24 mouse cellular contexts compared by ENCODE assay signal in the genomic region with DNA sequence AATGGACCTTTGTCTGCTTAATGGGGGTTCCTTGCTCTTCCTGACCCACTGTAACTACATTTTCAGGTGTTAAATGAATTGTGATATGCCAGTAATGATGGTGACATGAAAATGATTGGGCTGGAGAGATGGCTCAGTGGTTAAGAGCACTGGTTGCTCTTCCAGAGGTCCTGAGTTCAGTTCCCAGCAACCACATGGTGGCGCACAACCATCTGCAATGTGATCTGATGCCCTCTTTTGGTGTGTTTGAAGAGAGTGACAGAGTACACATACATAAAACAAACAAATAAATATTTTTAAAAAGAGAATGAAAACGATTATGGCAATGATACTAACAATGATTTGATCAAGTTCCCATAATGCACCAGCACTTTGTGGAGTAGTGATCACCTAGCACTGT. TPM values are rescaled to one million over a fixed set of nuclear protein-coding genes. Genes with fewer than 3 reads are reported as not detected.
A peak's percentile ranks its signal among the peaks of the same experiment; 100 is the strongest.
DNase-seq lines count a peak whose midpoint lies in the region; ATAC-seq and TF ChIP-seq lines count a peak whose summit lies in the region.
"Had no signal": no experiment of that assay in that cellular context is flagged by ENCODE, and none has a peak within 500 bp of the region (broad histone marks: within the 10 kb centered on the region; RNA-seq: fewer than 3 reads in every experiment).

No protein-coding gene starts in this region.

- H3K4me1 ChIP-seq in MEL (ENCODE audit: control insufficient read depth in 1 of 2, insufficient read depth in 2 of 2, low read length in 2 of 2), result no peaks in the 10 kb centered on the region
- H3K4me1 ChIP-seq in stomach, postnatal 0 days (replicated peaks; ENCODE audit: control insufficient read depth, insufficient read depth), result no peaks in the 10 kb centered on the region
- H3K4me1 ChIP-seq: embryonic facial prominence, embryonic 12.5 days; forebrain, embryonic 15.5 days; heart, embryonic 13.5 days; hindbrain, embryonic 15.5 days had no signal

- H3K9ac ChIP-seq in MEL (ENCODE audit: control insufficient read depth, low read depth, low read length, poor library complexity, severe bottlenecking), result no peak overlapping the region
- no peak overlapping the region for H3K9ac ChIP-seq in stomach, postnatal 0 days (ENCODE audit: low read length)
- H3K9ac ChIP-seq: embryonic facial prominence, embryonic 12.5 days; forebrain, embryonic 15.5 days; heart, embryonic 13.5 days; hindbrain, embryonic 15.5 days had no signal

- no peak overlapping the region for H3K4me3 ChIP-seq in layer of hippocampus, adult 2 months
- H3K4me3 ChIP-seq in MEL (ENCODE audit: control insufficient read depth in 1 of 2, insufficient read depth in 1 of 2, low read depth in 2 of 2, low read length in 2 of 2), result no peak overlapping the region
- no peak overlapping the region for H3K4me3 ChIP-seq in stomach, postnatal 0 days (ENCODE audit: low read depth, low read length)
- H3K4me3 ChIP-seq: embryonic facial prominence, embryonic 12.5 days; forebrain, embryonic 15.5 days; heart, embryonic 13.5 days; hindbrain, embryonic 15.5 days had no signal

- no peaks in the 10 kb centered on the region for H3K9me3 ChIP-seq in MEL (replicated peaks; ENCODE audit: insufficient read depth, low read length)
- no peaks in the 10 kb centered on the region for H3K9me3 ChIP-seq in stomach, postnatal 0 days (ENCODE audit: control insufficient read depth, low read length)
- H3K9me3 ChIP-seq: embryonic facial prominence, embryonic 12.5 days; forebrain, embryonic 15.5 days; G1E; heart, embryonic 13.5 days; hindbrain, embryonic 15.5 days had no signal

- H3K27me3 ChIP-seq in MEL (ENCODE audit: control insufficient read depth in 1 of 2, insufficient read depth in 2 of 2, low read length in 2 of 2), result 0 out of 4 replicates have a peak, but pooled peaks cover 0 to 1% of the 10 kb centered on the region in 2 experiments
- no peaks in the 10 kb centered on the region for H3K27me3 ChIP-seq in stomach, postnatal 0 days (ENCODE audit: control insufficient read depth, insufficient read depth, low read length)
- H3K27me3 ChIP-seq: embryonic facial prominence, embryonic 12.5 days; forebrain, embryonic 15.5 days; heart, embryonic 13.5 days; hindbrain, embryonic 15.5 days had no signal

- H3K27ac ChIP-seq in layer of hippocampus, adult 2 months, result no peak overlapping the region
- no peak overlapping the region for H3K27ac ChIP-seq in MEL (ENCODE audit: control insufficient read depth, low read depth, low read length)
- H3K27ac ChIP-seq in stomach, postnatal 0 days (replicated peaks), result no peak overlapping the region
- H3K27ac ChIP-seq: embryonic facial prominence, embryonic 12.5 days; forebrain, embryonic 15.5 days; heart, embryonic 13.5 days; hindbrain, embryonic 15.5 days had no signal

- no peak for TF ChIP-seq POLR2A in MEL (IDR thresholded peaks at IDR 0.05; ENCODE audit: control insufficient read depth in 1 of 2, insufficient read depth in 1 of 2, low read depth in 1 of 2, low read length in 2 of 2, poor library complexity in 1 of 2)

- H3K36me3 ChIP-seq in MEL (ENCODE audit: control insufficient read depth in 1 of 2, insufficient read depth in 2 of 2, low read length in 2 of 2), result no peaks in the 10 kb centered on the region
- no peaks in the 10 kb centered on the region for H3K36me3 ChIP-seq in stomach, postnatal 0 days (ENCODE audit: control insufficient read depth, insufficient read depth, low read length)
- H3K36me3 ChIP-seq: embryonic facial prominence, embryonic 12.5 days; forebrain, embryonic 15.5 days; G1E; heart, embryonic 13.5 days; hindbrain, embryonic 15.5 days had no signal

- no peak overlapping the region for H3K4me2 ChIP-seq in stomach, postnatal 0 days (replicated peaks; ENCODE audit: low read depth)
- H3K4me2 ChIP-seq: embryonic facial prominence, embryonic 12.5 days; forebrain, embryonic 15.5 days; heart, embryonic 13.5 days; hindbrain, embryonic 15.5 days had no signal

- WGBS in stomach, postnatal 0 days, result 50% methylated on average over 2 of the region's 2 CpGs

- H3K79me2 ChIP-seq in MEL (ENCODE audit: control insufficient read depth, insufficient read depth, low read length, poor library complexity), result no peaks in the 10 kb centered on the region

- ATAC-seq in stomach, postnatal 0 days (ENCODE audit: low FRiP score, low TSS enrichment), result no peak
- ATAC-seq: activated CD4-positive, CD25-positive, alpha-beta regulatory T cell, adult 4 months; forebrain, embryonic 15.5 days; intestine, embryonic 16.5 days had no signal

- no peak; the same call in 1 of the 2 replicates for TF ChIP-seq RAD21 in MEL (IDR thresholded peaks at IDR 0.05; ENCODE audit: low read depth, low read length)

- peak; percentile 7 to 16 for DNase-seq in adrenal gland, postnatal 36 days
- no peak for DNase-seq in adrenal gland, adult 8-10 months
- DNase-seq in layer of hippocampus, adult 2 months (ENCODE audit: low spot score in 2 of 2), result no peak
- no peak for DNase-seq in layer of hippocampus, adult 11-12 months (ENCODE audit: low spot score)
- no peak for DNase-seq in MEL (ENCODE audit: low read depth, low spot score)
- DNase-seq in stomach, postnatal 0 days (ENCODE audit: low spot score), result no peak
- no peak for DNase-seq in right cerebral cortex, postnatal 10 days (ENCODE audit: low spot score in 2 of 2)
- DNase-seq: cerebellum, adult 11-12 months; cerebellum, adult 9-10 months; cerebellum, postnatal 25 days; gastrocnemius, postnatal 36 days; heart, adult 18-20 months; heart, postnatal 36 days had no signal

- no peak for TF ChIP-seq EP300 in MEL (IDR thresholded peaks at IDR 0.05; ENCODE audit: low read depth in 1 of 2, low read length in 2 of 2)
- TF ChIP-seq EP300 in stomach, postnatal 0 days (optimal IDR thresholded peaks at IDR 0.05), result no peak

- TF ChIP-seq CTCF in layer of hippocampus, adult 2 months (conservative IDR thresholded peaks at IDR 0.05), result peak; percentile 63
- TF ChIP-seq CTCF in MEL (IDR thresholded peaks at IDR 0.05 in 2 of 3, conservative IDR thresholded peaks at IDR 0.05 in 1 of 3; ENCODE audit: control insufficient read depth in 1 of 3, insufficient read depth in 1 of 3, low read depth in 2 of 3, low read length in 3 of 3, poor library complexity in 1 of 3, severe bottlenecking in 1 of 3), result peak in 2 of 3 experiments; percentile 22 to 30; a peak in 2 of 6 replicates
- peak; percentile 20; the same call in 1 of the 2 replicates for TF ChIP-seq CTCF in stomach, postnatal 0 days (IDR thresholded peaks at IDR 0.05; ENCODE audit: low read depth)

TF ChIP-seq in MEL, 35 proteins besides CTCF, POLR2A, EP300 and RAD21:
- TF ChIP-seq HCFC1 (IDR thresholded peaks at IDR 0.05; ENCODE audit: low read depth, low read length) (no peak), SMC3 (IDR thresholded peaks at IDR 0.05; ENCODE audit: low read depth, low read length) (0 out of 2 replicates have a peak, but pooled peaks have one; percentile 11)

RNA-seq across cellular contexts. Expression of gene Slc5a8, which starts 19.8 kb away (rescaled TPM):
- under 1 TPM in 1 of 2 experiments, not detected in 1; 0.07 TPM for total RNA-seq in adrenal gland, postnatal 36 days (2021)
- under 1 TPM in 3 of 4 experiments, not detected in 1; 0.03 to 0.07 (median 0.06) TPM for total RNA-seq in adrenal gland, adult 8-10 months (2022)
- total RNA-seq in layer of hippocampus, adult 2 months (2021), result not detected
- total RNA-seq in MEL (2012; rRNA removed), result not detected in 2 replicates
- polyA plus RNA-seq in MEL (2012; ENCODE audit: insufficient read depth in 1 of 2, insufficient read length in 2 of 2, low read depth in 1 of 2, low replicate concordance in 2 of 2, missing spikeins in 1 of 2), result not detected
- polyA plus RNA-seq in stomach, postnatal 0 days (2015; fragmentation: Nextera tagmentation; extraction: Ambion mirVana), result 0.07 and 0.23 TPM in 2 replicates
- total RNA-seq: gastrocnemius, adult 8-10 months; gastrocnemius, postnatal 36 days; heart, postnatal 36 days had no signal
- polyA plus RNA-seq: activated CD4-positive, CD25-positive, alpha-beta regulatory T cell, adult 4 months; cortical plate, adult 2 months; G1E; heart, embryonic 13.5 days; heart, postnatal 0 days; hindbrain, embryonic 11.5 days had no signal

RNA-seq across cellular contexts. Expression of gene Utp20, which starts 39.4 kb away (rescaled TPM):
- 10 to 100 TPM; 26.8 to 28.5 TPM for total RNA-seq in adrenal gland, postnatal 36 days (2021)
- total RNA-seq in adrenal gland, adult 8-10 months (2022), result 10 to 100 TPM; 26.7 to 30.1 (median 28.4) TPM
- total RNA-seq in layer of hippocampus, adult 2 months (2021), result 10 to 100 TPM; 24.6 to 27.7 TPM
- 60.6 and 62.8 TPM in 2 replicates for total RNA-seq in MEL (2012; rRNA removed)
- 100 to 1,000 TPM in 1 of 2 experiments, 10 to 100 TPM in 1; 56.5 to 138 TPM for polyA plus RNA-seq in MEL (2012; ENCODE audit: insufficient read depth in 1 of 2, insufficient read length in 2 of 2, low read depth in 1 of 2, low replicate concordance in 2 of 2, missing spikeins in 1 of 2)
- polyA plus RNA-seq in stomach, postnatal 0 days (2015; fragmentation: Nextera tagmentation; extraction: Ambion mirVana), result 4.7 and 5.0 TPM in 2 replicates

Comparison
In these comparisons a context has a peak if more than half of its experiments do, and no peak if none do; other contexts are left out.
1. DNase-seq: peak in adrenal gland, postnatal 36 days (2 of 2); none in adrenal gland, adult 8-10 months (single experiment), layer of hippocampus, adult 2 months (0 of 2), layer of hippocampus, adult 11-12 months (single experiment), MEL (single experiment), stomach, postnatal 0 days (single experiment) and right cerebral cortex, postnatal 10 days (0 of 2).
2. Peak in every context shown above with its lines, with median percentiles within 50 percentile points of each other: CTCF ChIP-seq.